ENCODE assay signal across 9 mouse cellular contexts in the genomic region with DNA sequence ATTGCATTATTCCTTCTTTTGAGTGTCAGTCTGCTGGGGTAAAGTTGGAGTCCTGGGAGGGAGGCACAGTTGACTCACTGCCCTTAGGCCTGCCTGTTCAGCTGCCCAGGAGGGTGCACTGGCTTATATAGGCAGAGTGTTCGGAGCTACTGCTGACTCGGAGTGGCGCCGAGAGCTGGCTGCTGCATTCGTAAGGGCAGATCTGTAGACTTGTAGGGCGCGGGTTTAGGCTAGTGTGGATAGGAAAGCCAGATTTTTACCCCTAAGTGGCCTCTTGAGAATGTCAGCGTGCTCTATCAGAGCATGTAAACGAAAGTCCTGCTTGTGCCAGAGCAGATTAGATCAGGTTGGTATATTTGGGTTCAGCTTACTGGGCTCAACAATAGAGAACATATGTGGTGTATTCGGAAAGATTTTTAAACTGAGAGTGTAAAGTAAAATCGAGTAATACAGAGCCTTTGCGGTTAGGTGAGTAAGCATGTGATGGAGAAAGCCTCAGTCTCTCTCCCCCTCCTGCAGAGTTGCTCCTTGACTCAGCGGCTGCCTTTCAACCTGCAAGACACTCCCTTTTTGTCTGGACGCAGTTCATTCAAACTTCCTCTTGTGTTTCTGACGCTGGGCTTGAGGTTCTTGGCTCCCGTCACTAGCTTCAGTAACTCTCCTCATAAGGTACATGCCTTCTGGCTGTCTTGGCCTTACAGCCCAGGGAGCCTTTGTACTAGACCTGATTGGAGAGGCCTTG. TPM values are rescaled to one million over a fixed set of nuclear protein-coding genes. Genes with fewer than 3 reads are reported as not detected.
DNase-seq lines count a peak whose midpoint lies in the region; ATAC-seq and TF ChIP-seq lines count a peak whose summit lies in the region.
"Had no signal": no experiment of that assay in that cellular context is flagged by ENCODE, and none has a peak within 500 bp of the region (broad histone marks: within the 10 kb centered on the region; RNA-seq: fewer than 3 reads in every experiment).

No protein-coding gene starts in this region.

- no peaks in the 10 kb centered on the region for H3K27me3 ChIP-seq in heart, postnatal 0 days (ENCODE audit: control insufficient read depth, insufficient read depth, low read length)
- no peaks in the 10 kb centered on the region for H3K27me3 ChIP-seq in splenic B cell, adult 2 months (ENCODE audit: control insufficient read depth, insufficient read depth, low read length, poor library complexity, severe bottlenecking)
- H3K27me3 ChIP-seq: forebrain, embryonic 12.5 days had no signal

- ATAC-seq in activated CD4-positive, CD25-positive, alpha-beta regulatory T cell, adult 4 months = peak; percentile 95
- peak; percentile 47 for ATAC-seq in heart, postnatal 0 days (ENCODE audit: insufficient read depth, low read depth)

- TF ChIP-seq EP300 in heart, postnatal 0 days (IDR thresholded peaks at IDR 0.05; ENCODE audit: low read depth) = no peak

- peak overlapping the region; percentile 35 for H3K4me2 ChIP-seq in heart, postnatal 0 days (ENCODE audit: low read depth, low read length)
- H3K4me2 ChIP-seq: forebrain, embryonic 12.5 days had no signal

- H3K9ac ChIP-seq in heart, postnatal 0 days (replicated peaks; ENCODE audit: low read depth, low read length) = no peak overlapping the region
- H3K9ac ChIP-seq: forebrain, embryonic 12.5 days had no signal

- DNase-seq in lung, adult 18-20 months = peak; percentile 43 to 67
- no peak for DNase-seq in lung, postnatal 4 days
- no peak for DNase-seq in heart, postnatal 0 days (ENCODE audit: low spot score)
- DNase-seq in splenic B cell, adult 2 months (ENCODE audit: low read depth, low spot score) = peak; percentile 15
- DNase-seq in thymus, postnatal 0 days (ENCODE audit: low spot score) = no peak
- no peak for DNase-seq in frontal cortex, postnatal 25 days (ENCODE audit: low spot score in 2 of 2)
- DNase-seq: right cerebral cortex, adult 18-20 months had no signal

- WGBS in heart, postnatal 0 days = 27% methylated on average over 16 of the region's 16 CpGs

- no peaks in the 10 kb centered on the region for H3K9me3 ChIP-seq in heart, postnatal 0 days (replicated peaks; ENCODE audit: control insufficient read depth, low read length)
- H3K9me3 ChIP-seq: forebrain, embryonic 12.5 days had no signal

- TF ChIP-seq CTCF in heart, postnatal 0 days (IDR thresholded peaks at IDR 0.05; ENCODE audit: low read depth) = no peak

- peak overlapping the region; percentile 32; the same call in 1 of the 2 replicates for H3K27ac ChIP-seq in heart, postnatal 0 days (ENCODE audit: low read depth)
- H3K27ac ChIP-seq: forebrain, embryonic 12.5 days had no signal

- H3K4me1 ChIP-seq in heart, postnatal 0 days (ENCODE audit: control insufficient read depth, insufficient read depth) = peaks cover 37% of the 10 kb centered on the region

- H3K4me3 ChIP-seq in heart, postnatal 0 days (ENCODE audit: low read depth, low read length) = no peak overlapping the region
- H3K4me3 ChIP-seq: forebrain, embryonic 12.5 days had no signal

- H3K36me3 ChIP-seq in heart, postnatal 0 days (replicated peaks; ENCODE audit: control insufficient read depth, insufficient read depth, low read length) = no peaks in the 10 kb centered on the region
- no peaks in the 10 kb centered on the region for H3K36me3 ChIP-seq in splenic B cell, adult 2 months (ENCODE audit: control insufficient read depth, insufficient read depth, low read length, poor library complexity, severe bottlenecking)
- H3K36me3 ChIP-seq: forebrain, embryonic 12.5 days had no signal

RNA-seq across cellular contexts. Expression of a gene that starts 15.9 kb away (rescaled TPM):
- polyA plus RNA-seq in activated CD4-positive, CD25-positive, alpha-beta regulatory T cell, adult 4 months (2017; shearing (Covaris generic)) = 10 to 100 TPM in 1 of 2 experiments, 1 to 10 TPM in 1; 7.2 to 11.8 TPM
- total RNA-seq in heart, postnatal 0 days (2014; rRNA removed; ENCODE audit: low replicate concordance) = 3.6 and 3.8 TPM in 2 replicates
- 4.7 and 5.7 TPM in 2 replicates for polyA plus RNA-seq in heart, postnatal 0 days (2015; fragmentation: Nextera tagmentation; extraction: Ambion mirVana)
- 4.4 and 5.2 TPM in 2 replicates for polyA plus RNA-seq in thymus, postnatal 0 days (2015; fragmentation: Nextera tagmentation; extraction: Ambion mirVana)

Comparison
In these comparisons a context has a peak if more than half of its experiments do, and no peak if none do; other contexts are left out.
1. DNase-seq: peak in lung, adult 18-20 months (2 of 2) and splenic B cell, adult 2 months (single experiment); none in lung, postnatal 4 days (0 of 2), heart, postnatal 0 days (single experiment), thymus, postnatal 0 days (single experiment) and frontal cortex, postnatal 25 days (0 of 2).